Mouse (Mus musculus): ENCODE results near the gene Prr23a1. TPM values are rescaled to one million over a fixed set of nuclear protein-coding genes. Genes with fewer than 3 reads are reported as not detected.

Gene Prr23a1
- not detected for polyA plus RNA-seq (2014; fragmentation: Illumina TruSeq; extraction: RNeasy Lipid Tissue Mini Kit (QIAGEN cat#74804); ENCODE audit: low read depth, low replicate concordance)

DNA sequence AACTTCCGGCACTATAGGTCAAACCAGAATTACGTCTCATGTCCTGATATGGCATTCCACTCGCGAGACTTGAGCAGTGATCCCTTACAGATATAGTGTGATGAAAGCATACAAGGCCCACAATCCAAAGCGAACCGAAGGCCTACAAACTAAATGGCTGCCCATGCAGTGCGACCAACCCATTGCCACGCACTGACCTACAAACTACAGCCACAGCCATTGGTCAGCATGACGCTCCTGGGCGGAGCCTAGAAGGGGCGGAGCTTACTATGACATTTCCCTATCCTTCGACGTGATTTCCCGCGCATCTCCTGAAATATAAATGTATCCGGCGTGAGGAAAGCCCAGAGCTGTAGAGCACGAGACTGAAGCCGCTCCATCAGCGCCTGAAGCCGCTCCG is at the start of gene Prr23a1:
Prr23a1 (plus strand) TSS at position 387 of the 400 bp plus-strand sequence.

DNA sequence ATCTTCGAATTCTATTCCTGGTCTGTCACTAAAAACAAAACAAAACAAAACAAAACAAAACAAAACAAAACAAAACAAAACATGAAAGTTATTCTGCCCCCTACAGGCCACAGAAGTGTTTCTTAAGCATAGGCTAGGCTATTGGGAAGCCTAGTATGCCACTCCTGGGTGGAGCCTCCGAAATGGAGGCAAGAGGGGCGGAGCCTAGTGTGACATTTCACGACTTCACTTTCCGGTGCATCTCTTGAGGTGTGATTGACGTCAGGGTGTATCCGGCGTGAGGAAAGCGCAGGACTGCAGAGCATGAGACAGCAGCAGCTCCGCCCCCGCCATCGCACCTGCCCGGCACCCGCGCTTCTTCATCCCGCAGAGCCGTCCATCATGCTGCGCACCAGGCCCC is 13.9 kb downstream of the Prr23a1 start, which contains the start of gene Prr23a2:
Prr23a2 (plus strand) TSS at position 285 of the 400 bp plus-strand sequence.

DNA sequence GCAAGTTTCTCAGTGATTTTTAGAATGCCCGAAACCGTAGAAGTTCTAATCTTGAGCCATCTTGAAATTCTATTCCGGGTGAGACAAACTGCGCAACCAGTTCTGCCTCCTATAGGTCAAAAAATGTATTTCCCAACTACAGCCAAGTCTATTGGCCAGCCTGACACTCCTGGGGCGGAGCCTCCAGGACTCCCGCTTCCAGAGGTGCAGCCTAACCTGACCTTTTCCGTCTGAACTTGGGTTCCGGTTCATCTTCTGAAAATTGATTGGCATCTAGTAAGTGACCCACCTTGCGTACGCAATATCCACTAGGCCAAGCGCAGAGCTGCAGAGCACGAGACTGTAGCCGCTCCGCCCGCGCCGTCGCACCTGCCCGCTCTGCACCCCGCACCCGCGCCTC is 22.3 kb downstream of the Prr23a1 start, which contains the start of gene Prr23a3:
Prr23a3 (plus strand) TSS at position 197 of the 400 bp plus-strand sequence.

Other genes with a start within 250 kb of the Prr23a1 start
- 93.0 TPM for gene Mrps22, start 240.8 kb upstream of the Prr23a1 start, polyA plus RNA-seq (2014; fragmentation: Illumina TruSeq; extraction: RNeasy Lipid Tissue Mini Kit (QIAGEN cat#74804); ENCODE audit: low read depth, low replicate concordance)
- not detected for gene Prr23a2, start 14.0 kb downstream of the Prr23a1 start, polyA plus RNA-seq (2014; fragmentation: Illumina TruSeq; extraction: RNeasy Lipid Tissue Mini Kit (QIAGEN cat#74804); ENCODE audit: low read depth, low replicate concordance)
- gene Prr23a3, start 22.3 kb downstream of the Prr23a1 start, polyA plus RNA-seq (2014; fragmentation: Illumina TruSeq; extraction: RNeasy Lipid Tissue Mini Kit (QIAGEN cat#74804); ENCODE audit: low read depth, low replicate concordance), result not detected
- not detected for gene 7420426K07Rik, start 60.6 kb downstream of the Prr23a1 start, polyA plus RNA-seq (2014; fragmentation: Illumina TruSeq; extraction: RNeasy Lipid Tissue Mini Kit (QIAGEN cat#74804); ENCODE audit: low read depth, low replicate concordance)
- not detected for gene Foxl2, start 112.8 kb downstream of the Prr23a1 start, polyA plus RNA-seq (2014; fragmentation: Illumina TruSeq; extraction: RNeasy Lipid Tissue Mini Kit (QIAGEN cat#74804); ENCODE audit: low read depth, low replicate concordance)
- 17.3 TPM for gene Faim, start 143.9 kb downstream of the Prr23a1 start, polyA plus RNA-seq (2014; fragmentation: Illumina TruSeq; extraction: RNeasy Lipid Tissue Mini Kit (QIAGEN cat#74804); ENCODE audit: low read depth, low replicate concordance)
- 1.1 TPM for gene Gm1123, start 193.2 kb downstream of the Prr23a1 start, polyA plus RNA-seq (2014; fragmentation: Illumina TruSeq; extraction: RNeasy Lipid Tissue Mini Kit (QIAGEN cat#74804); ENCODE audit: low read depth, low replicate concordance)

All from kidney, adult 10 weeks (tissue).